Mouse (Mus musculus) regulatory T cell (primary cell): ENCODE data around the gene Gstt1.

ENCODE experiments used
- in situ Hi-C: fragments of 300-600 bp; cut with MboI, MseI; formaldehyde crosslinking; loops from one replicate; pipeline ENCODE4 v1.15.1; 2025; ENCODE audit warnings: high pct_unique_total_duplicates

Gstt1 gene

DNA sequence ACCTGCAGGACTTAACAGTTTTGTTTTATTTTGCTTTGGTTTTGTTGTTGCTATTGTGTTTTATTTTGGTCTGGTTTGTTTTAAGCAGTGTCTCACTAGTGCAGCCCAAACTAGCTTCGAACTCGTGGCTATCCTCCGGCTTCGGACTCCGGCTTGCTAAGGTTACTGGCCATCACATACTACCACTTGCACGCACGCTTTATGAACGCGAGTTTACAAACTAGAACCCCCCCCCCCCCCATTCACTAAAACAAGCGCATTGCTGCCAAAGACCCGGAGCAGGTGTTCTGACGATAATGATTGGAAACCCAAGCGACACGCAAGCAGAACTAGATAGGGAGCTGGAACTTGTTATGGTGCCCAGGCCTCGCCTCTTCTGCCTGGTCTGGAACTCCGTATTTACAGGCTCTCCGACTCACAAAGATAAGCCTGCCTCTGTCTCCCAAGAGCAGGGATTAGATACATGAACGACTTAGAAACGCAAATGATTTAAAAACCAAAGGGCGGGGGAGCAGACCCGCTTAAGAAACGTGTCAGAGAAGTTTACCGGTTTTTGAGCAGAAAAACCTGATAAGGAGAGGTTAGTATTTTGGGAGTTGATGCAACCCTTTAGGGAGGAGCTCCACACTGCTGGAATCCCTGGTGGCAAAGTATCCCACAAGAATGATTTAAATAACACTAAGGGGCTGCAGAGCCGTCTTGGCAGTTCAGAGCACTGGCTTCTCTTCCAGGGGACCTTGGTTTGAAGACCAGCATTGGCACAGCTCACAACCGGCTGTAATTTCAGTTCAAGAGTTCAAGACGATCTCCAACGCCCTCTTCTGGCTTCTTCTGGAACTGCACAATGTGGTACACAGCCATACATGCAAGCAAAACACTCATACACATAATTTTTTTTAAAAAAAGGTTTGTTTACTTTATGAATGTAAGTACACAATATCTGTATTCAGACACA is 33.6 kb downstream of the Gstt1 start:
- in situ Hi-C loops: loop anchor here (5.0 kb wide), 1 partner anchor 63 kb away; no protein-coding TSS in a partner anchor

DNA sequence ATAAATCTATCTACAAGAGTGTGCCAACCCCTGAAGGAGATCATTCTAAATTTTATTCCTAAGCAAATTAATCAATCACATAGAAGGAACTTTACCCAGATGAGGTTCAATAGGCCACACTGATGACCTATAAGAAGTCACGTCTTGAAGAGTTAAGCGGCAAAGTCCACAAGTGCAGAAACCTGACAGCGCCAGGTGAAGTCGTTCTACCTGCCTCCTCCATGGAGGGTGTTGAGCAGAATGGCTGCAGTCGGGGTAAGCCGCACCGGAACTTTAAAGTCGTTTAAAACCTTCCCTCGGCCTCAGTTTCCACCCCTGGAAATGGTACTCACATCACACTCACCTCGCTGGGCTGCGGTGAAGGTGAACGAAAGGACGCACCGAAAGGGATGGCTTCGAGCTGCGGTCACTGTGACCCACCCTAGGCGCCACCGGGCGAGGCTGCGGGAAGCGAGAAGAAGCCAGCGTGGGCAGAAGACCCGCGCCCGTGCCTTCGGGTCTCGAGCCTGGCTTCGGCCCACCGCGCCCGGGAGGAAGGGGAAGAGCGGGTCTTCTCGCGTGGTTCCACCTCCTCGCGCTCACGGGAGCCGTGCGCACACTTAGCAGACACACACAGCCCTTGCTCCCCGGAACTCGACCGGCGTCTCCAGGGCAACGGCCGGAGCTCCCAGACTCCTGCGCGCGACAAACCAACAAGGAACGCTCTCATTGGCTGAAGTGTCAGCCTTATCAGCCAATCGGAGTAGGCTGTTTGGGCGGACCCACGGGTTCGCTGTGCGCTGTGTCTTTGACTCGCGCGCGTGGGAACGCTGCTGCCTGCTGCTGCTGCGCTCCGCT is 34.5 kb downstream of the Gstt1 start, which contains the start of gene Cabin1:
Gene Cabin1 (minus strand): TSS at position 660 of the 837 bp plus-strand sequence.
- in situ Hi-C loops: no loop called here

DNA sequence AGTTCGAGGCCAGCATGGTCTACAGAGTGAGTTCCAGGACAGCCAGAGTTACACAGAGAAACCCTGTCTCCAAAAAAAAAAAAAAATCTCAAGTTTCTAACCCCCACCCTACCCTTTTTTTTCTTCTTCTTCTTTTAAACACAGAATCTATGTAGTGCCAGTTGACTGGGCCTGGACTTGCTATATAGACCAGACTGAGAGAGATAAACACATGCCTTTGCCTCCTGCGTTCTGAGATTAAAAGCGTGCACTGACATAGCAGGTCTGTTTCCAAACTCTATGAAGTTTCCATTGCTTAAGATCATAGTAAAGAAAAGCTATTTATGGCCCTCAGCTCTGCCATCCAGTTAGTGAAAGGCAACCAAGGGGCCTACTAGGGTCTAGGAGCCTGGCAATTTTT is 36.0 kb downstream of the Gstt1 start:
- in situ Hi-C loops: no loop called here

DNA sequence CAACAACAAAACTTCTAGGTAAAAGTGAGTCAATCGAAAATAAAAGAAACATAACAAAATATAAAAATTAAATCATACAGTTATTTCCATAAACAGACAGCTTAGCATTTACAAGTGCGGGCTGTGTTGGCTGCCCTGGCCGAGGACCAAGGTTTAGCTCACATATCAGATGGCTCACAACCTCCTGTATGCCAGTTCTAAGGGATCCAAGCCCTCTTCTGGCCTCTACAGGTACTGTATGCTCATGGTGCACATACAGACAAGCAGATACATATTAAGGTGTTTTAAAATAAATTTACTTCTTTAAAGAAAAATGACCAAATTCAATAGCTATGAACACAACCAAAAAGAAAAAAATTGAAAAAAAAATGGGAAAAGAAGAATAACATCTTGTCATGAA is 38.1 kb downstream of the Gstt1 start:
- in situ Hi-C loops: no loop called here

DNA sequence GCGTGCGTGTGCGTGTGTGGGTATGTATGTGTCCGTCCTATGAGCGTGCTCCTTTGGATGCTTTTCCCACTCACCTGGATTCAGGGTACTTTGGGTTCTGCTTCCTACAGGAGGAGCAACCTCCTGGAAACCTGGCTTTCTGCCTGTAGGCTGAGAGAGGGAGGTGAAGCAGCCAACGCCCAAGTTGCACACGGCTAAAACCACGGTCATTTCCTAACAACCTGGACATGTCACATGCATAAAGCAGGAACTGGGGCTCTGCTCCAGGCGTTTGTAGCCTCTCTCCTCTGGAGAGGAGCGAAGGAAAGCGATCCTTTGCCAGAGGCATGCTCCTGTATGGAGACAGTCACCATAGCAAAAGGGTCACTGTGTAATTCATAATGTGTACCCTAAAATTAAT is 41.7 kb downstream of the Gstt1 start:
- in situ Hi-C loops: no loop called here

DNA sequence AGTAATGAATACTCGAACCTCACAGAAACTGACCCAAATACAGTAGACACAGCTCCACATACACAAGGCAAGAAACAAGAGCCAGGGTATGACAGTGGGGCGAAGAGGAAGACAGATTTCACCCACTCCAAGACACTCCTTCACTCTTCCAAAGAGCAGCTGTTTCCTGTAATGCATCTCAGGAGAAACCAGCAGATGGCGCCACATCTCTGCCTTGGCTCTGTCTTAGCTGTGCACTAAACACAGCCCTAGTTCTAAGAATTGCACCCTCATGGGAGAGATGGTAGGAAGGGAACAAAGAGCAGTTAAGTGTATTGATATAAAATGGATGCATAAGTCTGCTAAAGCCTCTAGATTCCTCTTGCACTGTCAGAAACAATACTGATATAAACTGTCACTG is 54.4 kb downstream of the Gstt1 start:
- in situ Hi-C loops: loop anchor here (5.0 kb wide), 1 partner anchor 113 kb away; no protein-coding TSS in a partner anchor

DNA sequence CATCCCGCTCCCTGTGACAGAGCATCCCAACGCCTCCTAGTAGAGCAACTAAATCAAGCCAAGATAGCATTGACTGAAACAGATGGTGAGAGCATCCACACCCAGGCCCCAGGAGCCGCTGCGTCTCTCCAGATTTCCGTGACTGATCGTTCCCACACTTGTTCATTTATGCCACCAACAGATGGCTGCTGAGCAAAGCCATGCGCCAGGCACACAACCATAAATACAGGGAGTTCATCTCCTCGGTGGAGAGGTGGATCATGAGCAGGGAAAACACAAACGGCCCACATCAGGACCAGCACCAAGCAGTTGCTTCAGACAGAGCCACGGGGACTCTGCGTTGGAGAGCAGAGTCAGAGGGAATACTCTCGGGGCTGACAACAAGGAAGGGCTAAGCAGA is 55.0 kb downstream of the Gstt1 start:
- in situ Hi-C loops: loop anchor here (5.0 kb wide), 1 partner anchor 114 kb away; no protein-coding TSS in a partner anchor

DNA sequence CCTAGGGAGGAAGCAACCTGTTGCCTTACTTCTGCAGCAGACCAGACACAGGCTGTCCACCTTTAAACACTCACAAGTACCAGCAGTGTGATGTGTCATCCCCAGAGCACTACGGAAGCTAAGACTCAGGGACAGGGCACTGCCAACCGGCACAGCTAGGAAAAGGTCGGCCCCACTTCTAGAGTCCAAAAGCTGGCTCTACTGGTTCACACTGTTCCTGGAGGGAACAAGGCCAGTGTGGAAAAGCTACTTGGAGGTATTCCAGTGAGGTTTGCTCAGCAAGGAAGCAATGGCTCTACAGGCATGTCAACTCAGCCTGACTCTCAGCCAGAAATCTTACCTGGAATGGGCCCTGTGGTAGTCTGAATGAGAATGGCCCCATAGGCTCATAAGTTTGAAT is 57.5 kb downstream of the Gstt1 start:
- in situ Hi-C loops: loop anchor here (5.0 kb wide), 1 partner anchor 116 kb away; no protein-coding TSS in a partner anchor
